Mouse (Mus musculus) frontal cortex, postnatal 36 days (tissue): ENCODE measurements around the gene Mycbpap.

Experiments used
- DNase-seq, 2 experiments: peaks; one replicate each; pipeline ENCODE4 v3.0.0; 2022; ENCODE audit warnings: low spot score in 2 of 2

The Mycbpap gene

DNA sequence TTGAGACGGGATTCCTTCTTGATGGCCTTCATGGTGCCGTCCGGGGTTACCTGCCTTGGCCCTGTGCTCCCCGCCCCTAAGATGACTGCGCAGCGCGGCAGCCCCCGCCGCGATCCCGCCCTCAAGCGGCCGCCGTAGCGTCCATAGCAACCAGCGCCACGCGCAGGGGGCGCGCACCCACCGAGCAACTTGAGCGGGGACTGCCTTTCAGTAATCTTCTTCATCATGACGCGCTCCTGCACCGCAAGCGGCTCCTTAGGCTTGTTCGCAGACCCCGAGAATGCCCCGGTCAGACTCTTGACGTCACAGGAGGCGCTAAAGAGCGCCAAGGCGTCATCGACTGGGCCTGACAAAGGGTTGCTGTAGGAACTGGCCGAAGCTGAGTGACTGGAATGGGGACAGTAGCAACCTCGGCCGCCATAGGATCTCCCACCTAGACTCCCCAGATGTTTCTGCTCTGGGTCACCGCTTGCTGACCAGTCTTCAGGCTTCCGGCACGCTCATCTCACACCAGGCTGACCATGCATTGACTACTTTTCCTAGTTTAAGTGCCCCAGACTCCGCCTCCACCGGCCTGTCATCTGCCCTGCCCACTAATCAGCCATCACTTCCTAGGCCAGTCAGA lies at the start of gene Mycbpap:
Gene Mycbpap (minus strand): TSS at position 524 of the 625 bp plus-strand sequence.
- DNase-seq: peak; percentile 73 to 74

- DNase-seq: no peak
Measured at GRCm38 (mm10) chr11:94570612-94571011, 49.1 kb upstream of the Mycbpap start.

DNA sequence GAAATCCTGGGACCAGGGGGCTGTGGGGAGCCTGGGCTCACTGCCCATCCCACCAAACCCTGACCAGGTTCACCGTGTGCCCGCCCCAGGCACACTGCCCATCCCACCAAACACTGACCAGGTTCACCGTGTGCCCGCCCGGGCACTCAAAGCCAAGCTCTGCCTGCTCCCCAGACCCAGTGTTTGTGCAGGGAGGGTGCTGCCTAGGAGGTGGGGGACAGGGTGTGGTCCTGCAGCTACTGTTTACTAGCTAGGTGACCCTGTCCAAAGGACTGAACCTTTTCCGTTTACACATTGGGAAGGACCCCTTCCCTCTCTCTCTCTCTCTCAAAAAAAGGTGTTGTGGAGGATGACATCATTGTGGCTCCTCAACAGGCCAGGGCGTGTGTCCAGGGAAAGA lies 45.8 kb upstream of the Mycbpap start:
- no peak for DNase-seq

DNA sequence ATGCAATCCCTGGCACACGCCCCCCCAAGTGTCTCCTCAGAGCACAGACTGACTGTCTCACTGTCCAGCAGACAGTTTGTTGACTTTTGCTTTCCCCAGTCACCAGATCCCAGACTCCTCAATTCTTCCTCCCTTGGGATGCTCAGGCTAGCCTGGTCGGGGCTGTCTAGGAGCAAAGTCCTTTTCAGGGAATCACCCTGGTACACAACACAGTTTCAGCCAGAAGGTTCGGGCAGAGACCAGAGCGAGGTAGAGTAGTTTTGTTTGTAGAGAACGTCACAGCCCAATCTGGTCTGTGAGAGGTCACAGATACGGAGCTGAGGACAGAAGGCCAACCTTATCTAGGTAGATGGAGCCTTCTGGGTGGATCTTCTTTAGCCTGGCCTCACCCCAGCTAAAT lies 45.0 kb upstream of the Mycbpap start:
- DNase-seq: no peak

DNA sequence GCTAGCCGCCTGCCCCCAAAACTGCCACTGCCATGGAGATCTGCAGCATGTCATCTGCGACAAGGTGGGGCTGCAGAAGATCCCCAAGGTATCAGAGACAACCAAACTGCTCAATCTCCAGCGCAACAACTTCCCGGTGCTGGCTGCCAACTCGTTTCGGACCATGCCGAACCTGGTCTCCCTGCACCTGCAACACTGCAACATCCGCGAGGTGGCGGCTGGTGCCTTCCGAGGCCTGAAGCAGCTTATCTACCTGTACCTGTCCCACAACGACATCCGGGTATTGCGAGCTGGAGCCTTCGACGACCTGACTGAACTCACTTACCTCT lies 43.6 kb upstream of the Mycbpap start:
- DNase-seq: no peak

DNA sequence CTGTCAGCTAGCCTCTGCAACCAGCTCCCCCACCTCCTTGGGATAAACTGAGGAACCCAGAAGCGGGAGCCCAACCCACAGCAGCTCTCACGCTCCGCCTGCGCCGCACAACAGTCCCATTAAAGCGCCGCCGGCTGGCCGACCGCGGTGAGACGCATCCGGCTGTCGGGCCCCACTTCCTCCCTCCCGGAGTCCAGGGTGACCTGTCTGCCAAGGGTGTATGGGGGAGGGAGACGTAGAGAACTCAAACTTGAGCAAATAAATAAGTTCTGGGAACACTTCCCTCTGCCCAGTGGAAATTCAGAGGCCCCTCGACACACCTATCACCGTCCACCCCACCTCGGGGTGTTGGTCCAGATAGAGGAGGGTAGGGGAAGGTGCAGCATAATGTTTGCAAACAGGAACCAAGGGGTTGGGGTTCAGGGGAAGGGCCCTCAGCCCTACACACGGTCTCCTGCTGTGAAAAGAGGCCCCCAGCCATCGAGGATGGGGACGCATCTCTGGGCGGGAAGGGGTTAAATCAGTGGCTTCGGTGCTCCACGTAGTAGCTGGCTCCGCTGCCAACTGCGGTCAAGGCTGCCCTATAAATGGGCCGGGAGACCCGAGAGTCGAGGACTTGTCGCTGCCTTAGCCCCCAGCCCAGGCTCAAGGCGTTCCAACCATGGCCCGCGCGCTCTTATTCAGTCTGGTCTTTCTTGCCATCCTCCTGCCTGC lies 43.1 kb upstream of the Mycbpap start, which contains the start of gene Chad:
Gene Chad (plus strand): TSS at position 611 of the 714 bp plus-strand sequence.
- DNase-seq: no peak

DNA sequence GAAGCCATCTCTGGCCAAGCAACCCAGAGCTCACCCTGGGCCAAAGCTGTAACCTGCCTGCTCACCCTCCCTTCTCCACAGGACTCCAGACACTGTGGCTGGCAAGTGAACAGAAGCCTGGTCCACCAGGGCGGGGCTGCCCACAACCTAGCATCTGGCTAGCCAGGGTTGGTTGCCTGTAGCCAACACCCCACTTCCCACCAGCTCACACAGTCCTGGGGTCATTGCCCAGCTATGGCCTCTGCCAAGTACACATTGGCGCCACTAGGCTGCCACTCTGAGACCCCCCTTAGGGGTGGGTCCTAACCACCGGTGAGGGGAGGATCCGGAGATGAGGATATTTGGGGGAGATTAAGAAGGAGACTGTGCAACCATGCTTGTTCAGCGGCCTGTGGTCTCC lies 42.3 kb upstream of the Mycbpap start:
- DNase-seq: no peak

DNA sequence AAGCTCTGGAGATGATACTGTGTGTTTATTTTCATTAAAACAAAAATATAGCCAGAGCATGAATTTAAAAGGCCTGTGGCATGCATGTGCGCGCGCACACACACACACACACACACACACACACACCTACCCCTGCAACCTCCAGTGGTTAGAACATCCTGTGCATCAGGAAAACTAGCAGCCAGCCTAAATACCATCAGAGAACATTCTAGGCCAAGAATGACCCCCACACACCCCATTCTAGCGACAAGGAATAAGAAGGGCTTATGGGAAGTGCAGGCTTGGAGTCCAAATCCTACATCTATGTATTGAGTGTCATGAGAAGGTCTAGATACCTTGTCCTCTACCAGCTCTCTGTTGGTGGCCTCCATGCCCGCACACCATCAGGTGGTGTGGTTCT lies 41.8 kb upstream of the Mycbpap start:
- DNase-seq: no peak

GRCm38 (mm10) chr11:94558226-94558625 lies 36.7 kb upstream of the Mycbpap start:
- DNase-seq: no peak

GRCm38 (mm10) chr11:94550442-94550744 lies 28.9 kb upstream of the Mycbpap start:
- DNase-seq: no peak

DNA sequence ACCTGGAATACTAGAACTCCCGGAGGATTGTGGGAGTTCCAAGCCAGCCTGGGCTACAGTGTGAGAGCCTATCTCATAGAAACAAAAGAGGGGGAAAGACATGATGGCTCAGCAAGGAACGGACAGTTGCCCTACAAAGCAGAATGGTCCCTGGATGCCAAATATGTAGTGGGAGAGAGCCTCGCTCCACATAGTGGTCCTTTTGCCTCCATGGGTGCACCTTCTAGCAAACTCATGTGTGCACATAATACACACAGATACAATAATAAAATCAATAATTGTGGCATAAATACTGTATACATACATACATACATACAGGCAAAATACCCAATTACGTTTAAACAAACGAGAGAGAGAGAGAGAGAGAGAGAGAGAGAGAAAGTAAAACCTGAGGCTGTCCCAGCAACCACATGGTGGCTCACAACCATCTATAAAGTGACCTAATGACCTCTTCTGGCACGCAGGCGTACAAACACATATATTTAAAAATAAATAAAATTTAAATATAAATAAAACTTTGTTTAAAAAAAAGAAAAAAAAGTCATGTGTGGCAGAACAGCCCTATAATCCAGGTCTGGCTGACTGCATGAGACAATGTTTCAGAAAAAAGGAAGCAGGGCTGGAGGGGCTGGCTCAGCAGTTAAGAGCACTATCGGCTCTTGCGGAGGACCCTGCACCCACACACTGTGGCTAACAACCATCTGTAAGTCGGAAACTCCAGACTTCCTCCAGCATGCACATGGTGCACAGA lies 28.3 kb upstream of the Mycbpap start:
- peak in 1 of 2 experiments; percentile 28 for DNase-seq

GRCm38 (mm10) chr11:94548888-94549690 lies 27.5 kb upstream of the Mycbpap start, which contains the start of gene Rsad1:
Gene Rsad1, minus strand, starts transcription at chr11:94549255.
- DNase-seq: peak; percentile 97 to 98

DNA sequence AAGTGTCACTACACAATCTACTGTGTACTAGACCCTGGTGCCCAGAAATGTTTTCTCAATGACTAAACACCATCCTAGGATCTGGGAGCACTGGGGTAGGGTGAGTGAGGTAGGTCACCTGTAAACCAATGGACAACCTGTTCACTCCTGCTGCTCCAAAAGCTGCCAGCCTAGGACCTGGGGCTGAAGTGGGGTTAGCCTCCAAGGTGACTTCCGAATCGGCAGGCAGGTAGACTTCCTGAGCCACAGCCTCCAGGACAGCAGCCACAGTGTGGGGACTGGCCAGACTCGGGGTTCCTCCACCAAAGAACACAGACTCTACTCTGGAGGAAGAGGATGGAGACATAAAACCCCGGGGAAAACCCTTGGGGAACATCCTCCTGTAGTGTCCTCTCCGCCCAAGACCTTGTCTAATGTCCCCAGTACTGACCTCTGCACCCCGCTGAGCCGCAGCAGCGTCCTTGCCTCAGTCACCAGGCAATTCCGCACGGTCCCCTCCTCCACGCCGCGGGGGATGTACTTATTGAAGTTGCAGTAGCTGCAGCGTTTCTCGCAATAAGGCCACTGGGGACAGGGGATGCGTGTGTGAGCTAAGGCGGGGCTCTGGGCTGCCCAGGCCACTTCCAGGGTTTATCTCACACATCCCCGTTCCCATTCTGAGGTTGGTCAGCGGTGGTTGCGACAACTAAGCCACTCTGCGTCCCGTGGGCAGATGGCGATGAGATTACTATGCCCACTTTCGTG lies 26.7 kb upstream of the Mycbpap start:
- DNase-seq: no peak

DNA sequence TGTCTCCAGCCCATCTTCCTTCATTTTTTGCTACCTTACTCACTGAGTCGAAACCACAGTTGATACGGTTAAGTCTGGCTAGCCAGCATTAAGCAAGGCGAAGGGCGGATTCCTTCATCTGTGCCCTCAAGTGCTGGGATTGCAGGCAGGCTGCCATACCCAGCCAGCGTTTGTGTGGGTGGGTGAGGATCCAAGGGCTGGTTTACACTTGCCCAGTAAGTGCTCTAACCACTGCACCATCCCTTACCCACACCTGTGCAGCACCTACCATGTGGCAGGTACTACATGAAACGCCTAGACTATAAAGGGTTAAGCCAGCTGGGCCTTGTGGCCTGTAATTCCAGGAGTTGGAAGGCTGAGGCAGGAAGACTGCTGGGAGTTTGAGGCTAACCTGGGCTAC lies 25.7 kb upstream of the Mycbpap start:
- DNase-seq: no peak

- no peak for DNase-seq
Measured at GRCm38 (mm10) chr11:94546381-94546780, 24.8 kb upstream of the Mycbpap start.

DNA sequence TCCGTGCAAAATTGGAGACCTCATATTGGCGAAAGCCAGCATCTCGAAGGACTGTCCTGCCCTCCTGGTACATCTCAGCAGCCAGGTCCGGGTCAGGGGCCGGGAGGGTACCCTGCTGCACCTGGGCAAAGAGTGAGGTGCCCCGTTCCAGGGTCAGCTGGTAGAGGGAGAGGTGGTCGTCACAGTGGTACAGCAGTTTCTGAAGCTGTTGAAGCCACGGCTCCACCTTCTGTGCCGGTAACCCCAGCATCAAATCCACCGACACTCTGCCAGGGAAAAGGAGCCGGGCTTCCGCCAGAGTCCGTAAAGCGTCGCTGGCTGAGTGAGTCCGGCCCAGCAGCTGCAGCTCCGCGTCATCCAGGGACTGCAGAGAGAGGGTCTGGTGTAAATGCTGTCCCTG lies 22.9 kb upstream of the Mycbpap start:
- no peak for DNase-seq

GRCm38 (mm10) chr11:94543932-94544331 lies 22.4 kb upstream of the Mycbpap start:
- DNase-seq: peak; percentile 90 to 95

DNA sequence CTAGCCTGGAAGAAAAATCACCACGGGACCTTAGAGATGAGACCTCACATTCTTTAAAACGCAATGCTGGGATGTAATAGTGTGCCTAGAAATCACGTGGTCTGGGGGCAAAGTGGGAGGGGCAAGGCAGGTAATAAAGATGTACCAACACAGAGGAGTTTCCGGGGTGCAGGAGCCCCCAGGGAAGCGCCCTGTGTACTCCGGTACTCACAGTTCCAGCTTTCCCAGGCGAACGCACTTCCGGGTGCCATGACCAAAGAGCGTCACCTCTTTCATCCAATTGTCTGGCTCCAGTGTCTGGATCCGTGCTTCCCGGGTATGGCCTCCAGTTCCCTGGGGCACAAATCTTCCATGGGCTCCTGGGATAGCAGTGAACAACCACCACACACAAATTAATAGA lies 21.8 kb upstream of the Mycbpap start:
- DNase-seq: no peak

GRCm38 (mm10) chr11:94542400-94542799 lies 20.9 kb upstream of the Mycbpap start:
- no peak for DNase-seq

- no peak for DNase-seq
Measured at GRCm38 (mm10) chr11:94539761-94540160, 18.2 kb upstream of the Mycbpap start.

DNA sequence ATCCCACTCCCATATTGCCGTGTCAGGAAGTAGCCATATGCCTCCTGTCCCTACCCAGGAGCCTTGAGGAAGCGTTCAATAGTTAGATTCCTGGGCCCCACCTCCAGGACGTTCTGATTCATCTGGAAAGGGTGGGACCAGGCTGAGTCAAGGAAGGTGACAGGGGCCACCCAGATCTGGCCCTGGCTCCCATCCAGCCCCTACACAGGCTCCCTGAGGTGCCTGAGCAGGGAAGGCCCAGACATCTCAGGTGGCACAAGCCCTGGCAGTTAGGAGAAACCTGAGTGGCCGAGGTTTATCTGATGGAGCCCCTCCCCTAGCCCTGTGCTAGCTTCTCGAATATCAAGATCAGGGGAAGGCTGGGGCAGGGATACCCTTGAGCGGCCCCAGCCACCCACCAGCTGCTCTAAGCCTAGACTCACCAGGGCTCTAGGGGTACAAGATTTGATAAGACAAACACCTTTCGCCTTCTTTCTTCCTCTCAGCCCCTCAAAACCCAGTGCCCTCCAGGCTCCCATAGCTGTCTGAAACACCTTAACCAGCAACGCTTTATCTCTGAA lies 17.3 kb upstream of the Mycbpap start:
- no peak for DNase-seq
